Mouse (Mus musculus) activated CD4-positive, CD25-positive, alpha-beta regulatory T cell (primary cell): ENCODE measurements around the gene Nek7. TPM values are rescaled to one million over a fixed set of nuclear protein-coding genes. Genes with fewer than 3 reads are reported as not detected.

Experiments
- polyA plus RNA-seq, 2 experiments: library from polyadenylated mRNA; unstranded; fragments of 100-300 nt; shearing (Covaris generic); gene quantifications; one replicate each; pipeline ENCODE4 v1.2.1; 2017

The Nek7 gene
- 100 to 1,000 TPM in 1 of 2 experiments, 10 to 100 TPM in 1; 98.9 to 135 TPM for polyA plus RNA-seq

GRCm38 (mm10) chr1:138619996-138620461 lies at the start of gene Nek7:
Gene Nek7, minus strand, starts transcription at chr1:138620141.

Other genes with a start within 250 kb of the Nek7 start
- under 1 TPM; 0.26 to 0.36 TPM for gene Lhx9, start 228.4 kb upstream of the Nek7 start, polyA plus RNA-seq
- 10 to 100 TPM; 15.0 to 29.2 TPM for gene 2310009B15Rik, start 236.7 kb upstream of the Nek7 start, polyA plus RNA-seq